Mouse (Mus musculus): ENCODE measurements around the gene Nek10.
"Not testable (repeated sequence)": the region's sequence is repeated elsewhere in the genome, so short reads cannot be mapped to it uniquely, and the experiment has no call there.

Gene Nek10

DNA sequence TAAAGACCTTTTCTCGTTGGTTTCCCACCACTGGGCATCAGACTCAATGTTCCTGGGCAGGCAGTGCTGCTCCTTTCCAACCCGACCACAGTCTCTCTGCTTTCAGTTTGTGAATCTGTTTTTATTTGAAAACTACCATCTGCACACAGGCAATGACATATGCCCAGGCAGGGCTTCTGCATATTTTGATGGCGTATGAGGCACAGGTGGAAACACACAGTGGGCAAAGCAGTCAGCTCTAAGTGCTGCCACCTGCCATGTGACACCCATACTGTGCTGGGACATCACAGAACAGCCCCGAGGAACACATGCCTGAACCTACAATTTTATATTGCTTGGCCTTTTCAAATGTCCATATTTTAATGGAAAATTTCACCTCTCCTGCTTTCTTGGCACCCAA is 68.5 kb downstream of the Nek10 start:
- DNase-seq = peak; percentile 37

DNA sequence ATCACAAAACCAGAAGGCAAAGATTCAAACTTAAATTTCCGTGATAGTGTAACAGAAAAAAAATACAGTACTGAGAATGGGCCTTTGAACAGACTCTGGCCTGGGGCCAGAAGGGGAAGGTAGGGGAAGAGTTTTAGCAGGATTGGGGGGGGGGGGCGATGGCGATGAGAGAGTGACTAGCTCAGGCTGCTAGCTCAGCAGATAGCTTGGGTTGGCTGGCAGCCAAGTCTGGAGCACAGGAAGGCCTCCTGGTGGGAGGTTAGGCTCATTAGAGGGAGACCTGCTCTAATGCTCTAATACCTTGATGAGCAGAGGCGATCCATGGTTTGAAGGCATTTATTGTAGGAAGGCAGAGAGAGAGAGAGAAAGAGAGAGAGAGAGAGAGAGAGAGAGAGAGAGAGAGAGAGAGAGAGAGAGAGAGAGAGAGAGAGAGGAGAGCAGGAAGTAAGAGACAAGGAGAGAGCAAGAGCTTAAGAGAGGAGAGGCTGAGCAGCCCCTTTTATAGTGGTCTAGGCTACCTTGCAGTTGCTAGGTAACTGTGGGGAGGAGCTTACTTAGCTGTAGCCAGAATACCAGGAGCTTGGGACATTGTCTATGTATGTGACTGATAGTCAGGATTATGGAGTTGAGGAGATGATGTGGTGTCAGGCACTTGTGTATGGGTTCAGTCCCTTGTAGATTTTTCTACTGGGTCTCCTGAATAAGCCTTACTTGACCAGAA is 90.9 kb downstream of the Nek10 start:
- no peak for DNase-seq

- DNase-seq = no peak
These were observed 91.6 kb downstream of the Nek10 start for GRCm38 (mm10) chr14:14894776-14895175.

- no peak for DNase-seq
These were observed 92.1 kb downstream of the Nek10 start for GRCm38 (mm10) chr14:14895363-14895762.

DNA sequence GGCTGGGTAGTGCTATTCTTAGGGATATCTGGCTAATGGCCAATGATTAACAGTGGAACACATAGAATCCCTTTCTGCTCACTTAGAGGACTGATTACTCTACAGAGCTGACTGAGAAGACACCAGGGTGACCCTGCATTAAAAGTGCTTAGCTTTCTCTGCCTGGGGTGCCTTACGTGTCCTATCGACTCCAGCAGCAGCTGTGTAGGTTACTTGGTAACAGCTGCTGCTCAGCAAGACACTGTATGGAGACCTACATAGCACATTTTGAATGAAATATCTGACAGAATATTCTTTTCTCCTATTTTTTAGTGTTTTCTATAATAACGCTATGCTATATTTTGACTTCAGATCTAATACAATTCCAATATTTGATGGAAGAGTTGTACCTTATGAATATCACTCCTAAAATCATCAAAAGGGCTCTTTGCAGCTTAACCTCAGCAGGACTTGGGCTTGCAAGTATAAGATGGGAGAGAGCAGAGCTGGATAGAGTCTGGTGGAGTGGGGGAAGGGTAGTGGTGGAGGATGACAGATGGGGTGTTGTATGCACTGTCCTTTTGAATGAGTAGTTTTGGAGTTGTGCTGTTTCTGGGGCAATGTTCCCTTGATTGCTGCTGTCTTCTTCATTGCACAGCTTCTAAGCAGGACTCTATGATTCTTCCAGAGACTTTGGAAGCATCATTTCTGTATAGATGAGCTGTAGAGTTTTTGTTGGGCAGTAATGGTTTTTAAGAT is 93.4 kb downstream of the Nek10 start:
- no peak for DNase-seq

DNA sequence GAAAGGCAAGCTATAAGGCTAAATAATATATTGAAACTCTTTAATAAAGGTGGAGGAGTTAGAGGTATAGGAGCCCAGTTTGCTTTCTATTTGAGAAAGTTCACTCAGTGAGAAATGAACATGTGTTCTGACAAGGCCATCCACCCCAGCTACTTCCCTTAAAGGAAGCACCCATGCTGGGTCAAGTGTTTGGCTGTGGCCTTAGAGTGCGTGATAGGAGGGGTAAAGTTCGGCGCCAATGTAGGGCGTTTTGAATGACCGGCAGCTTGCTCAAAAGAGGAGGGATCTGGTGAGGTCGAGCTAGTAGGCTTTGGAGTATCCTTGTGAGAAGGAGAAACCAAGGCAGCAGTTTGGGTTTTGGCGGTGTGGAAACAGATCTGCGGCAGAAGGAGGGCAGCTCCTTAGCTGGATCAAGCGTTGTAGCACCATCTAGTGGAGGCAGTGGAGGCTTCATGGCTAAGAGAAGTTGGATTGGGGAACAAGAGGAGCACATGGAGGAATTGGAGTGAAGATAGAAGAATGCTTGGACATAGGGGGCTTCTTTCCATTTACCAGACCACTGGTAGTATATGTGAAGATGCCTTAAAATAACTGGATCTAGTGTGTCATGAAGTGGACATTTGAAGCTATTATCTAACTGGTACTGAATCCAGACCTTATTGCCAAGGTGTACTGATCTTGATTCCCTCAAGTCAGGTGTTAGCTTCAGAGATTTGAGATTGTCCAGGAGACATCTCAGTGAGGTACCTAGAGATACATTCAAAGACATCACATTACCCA is 101.7 kb downstream of the Nek10 start:
- peak; percentile 69 for DNase-seq

GRCm38 (mm10) chr14:14905530-14905852 is 102.3 kb downstream of the Nek10 start:
- DNase-seq = no peak

DNA sequence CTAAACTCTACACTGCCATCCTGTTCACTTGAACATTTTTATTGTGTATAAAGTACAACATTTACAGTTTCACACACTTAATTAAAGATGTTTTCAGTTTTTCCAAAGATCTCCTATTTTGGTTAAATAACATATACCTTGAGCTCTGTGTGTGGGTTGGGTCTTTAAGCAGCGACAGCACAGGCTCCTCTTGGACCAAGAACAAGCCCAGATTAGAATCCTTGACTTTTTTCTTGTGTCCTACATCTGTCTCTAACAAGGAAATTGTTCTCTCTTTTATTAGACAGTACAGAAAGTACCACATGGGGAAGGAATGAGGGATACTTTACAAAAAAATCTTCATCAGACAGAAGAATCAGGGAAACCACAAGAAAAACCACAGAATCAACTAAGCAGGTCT is 122.4 kb downstream of the Nek10 start:
- DNase-seq = no peak

DNA sequence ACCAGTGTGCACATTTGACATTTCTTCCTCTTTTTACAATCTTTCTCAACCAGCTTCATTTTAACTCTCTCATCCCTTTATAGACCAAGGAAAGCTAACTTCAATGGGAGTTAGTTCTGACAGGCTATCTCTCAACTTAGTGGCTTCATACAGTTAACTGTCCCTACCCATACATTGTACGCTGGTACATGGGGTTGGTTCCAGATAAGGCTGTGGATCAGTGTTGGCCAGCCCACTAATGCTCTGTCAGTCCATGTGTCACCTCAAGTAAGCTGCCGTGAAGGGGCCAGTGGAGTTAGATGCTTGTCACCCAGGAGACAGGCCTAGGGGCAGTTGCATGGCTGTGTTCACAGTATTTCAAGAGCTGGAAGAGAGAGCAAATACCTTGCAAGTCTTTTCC is 124.3 kb downstream of the Nek10 start:
- DNase-seq = no peak

GRCm38 (mm10) chr14:14934977-14935376 is 131.8 kb downstream of the Nek10 start:
- DNase-seq = no peak

DNA sequence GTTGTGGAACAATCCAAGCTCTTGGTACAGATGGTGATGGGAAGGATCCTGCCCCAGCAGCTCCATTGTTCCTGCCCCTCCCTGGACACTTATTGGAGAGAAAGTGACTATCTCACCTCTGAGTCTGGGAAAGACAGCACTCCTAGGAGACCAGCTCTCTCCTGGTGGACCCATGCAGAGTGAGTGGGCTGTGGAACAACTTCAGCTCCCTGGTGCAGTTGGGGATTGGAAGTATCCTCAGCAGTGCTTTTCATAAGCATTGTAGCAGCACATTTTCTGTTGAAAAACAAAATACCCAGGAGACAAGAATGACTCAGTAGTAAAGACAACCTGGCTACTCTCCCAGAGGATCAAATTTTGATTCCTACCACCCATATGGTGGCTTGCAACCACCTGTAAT is 142.7 kb downstream of the Nek10 start:
- DNase-seq = no peak

DNA sequence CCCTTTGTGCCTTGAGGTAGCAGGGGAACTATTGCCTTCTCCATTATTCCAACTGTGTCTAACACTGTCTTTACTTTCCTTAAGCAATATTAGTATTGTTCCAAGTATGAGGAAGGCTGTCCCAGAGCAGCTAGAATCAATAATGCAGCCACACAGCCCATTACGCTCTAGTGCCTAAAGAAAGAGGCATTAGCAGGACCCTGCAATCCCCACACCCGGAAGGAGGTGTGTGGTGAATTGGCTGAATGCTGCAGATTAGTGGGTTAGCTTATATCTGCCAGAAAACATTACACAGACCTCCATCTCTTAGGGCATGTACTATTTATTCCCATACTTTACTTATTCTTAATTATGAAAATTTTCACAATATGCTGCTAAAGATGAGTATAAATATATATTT is 145.8 kb downstream of the Nek10 start:
- no peak for DNase-seq

DNA sequence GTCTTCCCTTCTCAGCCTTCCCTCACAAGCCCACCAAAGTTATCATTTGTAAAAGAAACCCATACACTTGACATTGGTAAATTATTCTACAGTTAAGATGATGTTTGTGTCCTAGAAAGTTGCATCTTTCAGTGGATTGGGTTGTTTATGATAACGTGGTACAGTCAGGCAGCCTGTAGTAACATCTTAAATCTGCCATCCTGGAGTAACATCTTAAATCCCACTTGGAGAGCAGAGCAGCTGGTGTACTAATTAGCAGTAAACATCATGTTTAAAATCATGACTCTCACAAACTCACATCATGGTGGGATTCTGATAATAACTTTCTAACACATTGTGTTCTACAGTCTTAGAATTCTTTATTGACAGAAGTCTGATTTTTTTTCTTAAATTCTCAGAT is 148.6 kb downstream of the Nek10 start:
- DNase-seq = no peak

- no peak for DNase-seq
These were observed 156.7 kb downstream of the Nek10 start for GRCm38 (mm10) chr14:14959780-14960440.

DNA sequence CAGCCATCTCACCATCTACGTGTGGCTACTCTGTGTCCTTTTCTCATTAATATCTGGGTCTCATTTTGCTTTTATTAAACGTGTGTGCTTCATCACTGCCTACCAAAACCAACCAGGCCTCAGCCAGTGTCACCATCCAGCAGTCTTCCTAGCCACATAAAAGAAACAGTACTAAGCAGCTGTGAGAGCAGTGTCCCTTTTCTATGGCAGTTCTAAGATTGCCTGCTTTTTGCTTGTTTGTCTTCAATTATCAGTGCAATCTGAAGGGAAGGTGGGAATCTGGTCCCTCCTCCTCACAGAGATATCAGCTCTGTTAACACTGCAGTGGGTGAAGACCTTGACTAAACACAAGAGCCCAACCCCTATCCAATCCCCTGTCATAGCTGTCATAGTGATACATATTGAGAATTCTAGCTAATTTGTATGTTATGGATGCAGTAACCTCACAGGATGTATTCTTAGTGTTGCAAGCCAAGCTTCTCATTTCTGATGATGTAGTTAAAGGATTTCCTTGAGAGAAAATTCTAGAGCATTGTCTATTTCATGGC is 157.3 kb downstream of the Nek10 start:
- DNase-seq = no peak

DNA sequence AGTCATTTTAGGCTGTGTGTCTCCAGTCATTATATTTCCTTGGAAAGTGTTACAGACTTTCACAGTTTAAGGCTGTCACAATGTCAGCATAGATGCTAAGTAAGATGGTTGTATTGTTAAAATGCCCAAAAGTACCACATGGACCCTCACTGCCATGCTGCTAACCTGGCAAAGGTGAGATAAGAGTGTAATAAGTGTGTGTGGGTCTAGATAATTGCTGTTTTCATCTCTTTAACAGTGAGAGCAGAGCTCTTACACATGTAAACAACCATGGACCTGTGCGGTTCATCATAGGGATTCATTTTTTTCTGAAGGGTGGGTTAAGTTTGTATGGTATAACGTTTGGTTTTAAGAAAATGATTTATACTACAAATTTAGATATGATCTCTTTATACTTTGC is 167.4 kb downstream of the Nek10 start:
- no peak for DNase-seq

GRCm38 (mm10) chr14:14971056-14971455 is 167.8 kb downstream of the Nek10 start:
- DNase-seq = no peak

GRCm38 (mm10) chr14:14974156-14974555 is 170.9 kb downstream of the Nek10 start:
- no peak for DNase-seq

DNA sequence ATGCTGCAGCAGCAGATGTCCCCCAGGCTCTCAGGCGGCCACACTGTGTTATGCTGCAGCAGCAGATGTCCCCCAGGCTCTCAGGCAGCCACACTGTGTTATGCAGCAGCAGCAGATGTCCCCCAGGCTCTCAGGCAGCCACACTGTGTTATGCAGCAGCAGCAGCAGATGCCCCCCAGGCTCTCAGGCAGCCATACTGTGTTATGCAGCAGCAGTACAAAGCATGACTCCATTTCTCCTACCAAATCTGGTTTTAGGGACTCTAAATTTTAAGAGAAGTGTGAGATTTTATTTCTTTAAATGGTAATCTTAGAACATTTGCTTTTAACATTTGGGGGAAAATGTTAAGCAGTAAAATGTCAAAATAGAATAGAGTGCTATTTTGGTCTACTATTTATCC is 180.9 kb downstream of the Nek10 start:
- DNase-seq = not testable (repeated sequence)

DNA sequence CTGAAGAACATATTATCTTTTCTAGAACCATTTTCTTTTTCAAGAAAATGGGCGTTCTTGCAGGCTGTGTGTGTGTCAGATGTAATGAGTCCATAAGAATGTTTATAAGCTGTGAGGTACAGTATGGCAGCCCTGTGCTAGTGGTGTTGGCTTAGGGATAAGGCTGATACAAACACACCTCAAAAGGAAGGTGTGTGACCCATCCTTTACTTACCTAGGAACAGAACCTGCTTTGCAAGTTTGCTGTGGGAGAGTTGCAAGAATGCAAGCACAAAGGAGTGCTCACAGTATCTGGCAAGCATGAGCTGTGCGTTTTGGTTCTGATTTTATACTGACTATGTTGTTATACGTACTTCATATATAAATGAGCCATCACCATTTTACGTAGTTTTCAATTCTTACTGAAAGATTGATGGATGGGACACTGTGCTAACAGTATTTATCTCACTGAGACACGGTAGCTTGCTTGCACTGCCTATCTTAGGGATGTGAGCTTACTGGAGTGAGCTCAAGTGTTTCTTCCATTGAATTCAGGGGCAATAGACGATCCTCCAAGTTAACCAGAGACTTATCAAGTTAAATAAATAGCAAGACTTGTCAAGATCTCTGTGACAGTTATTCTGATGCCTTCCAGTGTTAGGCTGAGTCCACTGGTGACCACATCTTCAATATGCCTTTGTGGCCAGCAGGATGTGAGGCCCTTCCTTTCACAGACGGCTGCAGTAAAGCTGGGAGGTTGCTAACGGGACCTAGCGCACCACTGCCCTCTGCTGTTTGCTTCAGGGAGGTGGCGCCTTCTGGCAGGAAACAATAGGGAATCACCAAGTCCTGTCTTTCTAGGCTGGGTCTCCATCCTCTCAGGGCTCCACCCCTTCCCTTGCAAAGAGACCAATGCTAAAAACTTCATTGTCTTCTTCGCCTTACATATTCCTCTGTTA is 181.8 kb downstream of the Nek10 start:
- DNase-seq = peak; percentile 58

DNA sequence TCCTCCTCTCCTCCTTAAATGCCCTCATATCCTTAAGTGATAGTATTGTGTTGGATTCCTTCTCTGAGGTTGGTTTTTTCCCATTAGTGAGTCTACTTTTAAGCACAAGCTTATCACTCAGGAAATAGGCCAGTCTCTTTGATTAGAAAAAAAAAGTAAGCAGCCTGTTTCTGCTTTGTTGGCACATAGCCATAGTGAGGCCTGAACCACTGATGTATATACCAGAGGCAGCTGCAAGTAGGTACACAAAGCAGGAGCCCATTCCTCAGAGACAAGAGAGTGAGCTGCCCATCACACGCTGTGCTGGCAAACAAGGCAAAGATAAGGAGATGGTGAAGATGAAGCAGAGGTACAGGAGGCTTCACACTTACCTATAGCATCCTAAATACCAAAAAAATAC is 184.2 kb downstream of the Nek10 start:
- no peak for DNase-seq

DNA sequence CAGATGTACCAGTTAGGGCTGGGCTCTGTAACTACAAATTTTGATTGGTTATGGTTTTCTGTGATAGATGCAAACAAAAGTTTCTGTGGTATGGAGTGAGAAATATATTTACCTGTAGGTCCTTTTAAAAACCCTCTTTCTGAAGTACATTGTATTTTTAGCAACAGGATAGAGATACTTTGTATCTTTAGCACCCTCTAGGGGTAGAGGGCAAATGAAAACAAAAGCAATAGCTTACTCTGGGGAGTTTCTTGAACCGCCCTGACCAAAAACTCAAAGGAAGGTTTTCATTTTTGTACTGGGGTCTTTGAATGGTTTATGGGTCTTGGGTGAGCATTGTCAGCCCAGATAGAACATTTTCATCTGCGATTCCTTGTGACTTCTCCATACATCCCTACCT is 188.4 kb downstream of the Nek10 start:
- no peak for DNase-seq

Measured in cerebellum, adult 8-10 months (tissue).